Mouse (Mus musculus) cerebellum, adult 18-20 months (tissue): ENCODE data around the gene Wdr93.
A peak's percentile ranks its signal among the peaks of the same experiment; 100 is the strongest.

Source experiments
- DNase-seq, 2 experiments: peaks; one replicate each; pipeline ENCODE4 v3.0.0; 2021

Gene Wdr93

GRCm38 (mm10) chr7:79808561-79808960, 65.6 kb downstream of the Wdr93 start:
- DNase-seq, result no peak

DNA sequence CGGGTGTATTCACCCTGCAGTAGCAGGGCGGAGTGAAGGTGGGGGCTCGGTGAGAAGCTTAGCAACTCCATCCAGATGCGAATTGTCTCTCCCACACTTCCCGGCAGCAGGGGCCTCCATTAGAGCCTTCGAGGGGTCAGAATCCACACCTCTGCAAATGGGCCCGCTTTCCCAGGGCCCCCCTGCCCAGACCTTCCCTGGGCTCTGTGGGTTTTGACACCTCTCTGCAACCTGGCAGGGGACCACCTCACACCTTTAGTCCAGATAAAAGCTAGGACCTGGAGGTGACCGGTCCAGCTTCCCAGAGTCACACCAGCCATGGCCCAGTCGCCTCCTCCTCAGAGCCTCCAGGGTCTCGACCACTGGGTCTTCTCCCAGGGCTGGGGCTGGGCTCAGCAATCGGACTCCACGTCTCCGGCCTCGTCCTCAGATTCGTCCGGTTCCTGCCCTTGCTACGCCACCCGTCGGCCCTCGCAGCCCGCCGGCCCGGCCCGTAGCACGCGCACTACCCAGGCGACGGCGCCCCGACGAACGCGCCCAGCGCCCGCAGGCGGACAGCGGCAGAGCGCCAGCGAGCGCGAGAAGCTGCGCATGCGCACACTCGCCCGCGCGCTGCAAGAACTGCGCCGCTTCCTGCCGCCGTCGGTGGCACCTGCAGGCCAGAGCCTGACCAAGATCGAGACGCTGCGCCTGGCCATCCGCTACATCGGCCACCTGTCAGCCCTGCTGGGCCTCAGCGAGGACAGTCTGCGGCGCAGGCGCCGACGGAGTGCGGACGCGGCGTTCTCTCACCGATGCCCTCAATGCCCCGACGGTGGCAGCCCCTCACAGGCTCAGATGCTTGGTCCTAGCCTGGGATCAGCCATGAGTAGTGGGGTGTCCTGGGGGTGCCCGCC, 67.9 kb downstream of the Wdr93 start, which contains the start of gene Mesp2:
TSS of gene Mesp2 (plus strand) at position 117 of the 896 bp plus-strand sequence.
- peak; percentile 8 to 44 for DNase-seq

- no peak for DNase-seq
Measured at GRCm38 (mm10) chr7:79813409-79813808, 70.4 kb downstream of the Wdr93 start.

- DNase-seq, result no peak
Measured at GRCm38 (mm10) chr7:79818321-79818720, 75.4 kb downstream of the Wdr93 start.

DNA sequence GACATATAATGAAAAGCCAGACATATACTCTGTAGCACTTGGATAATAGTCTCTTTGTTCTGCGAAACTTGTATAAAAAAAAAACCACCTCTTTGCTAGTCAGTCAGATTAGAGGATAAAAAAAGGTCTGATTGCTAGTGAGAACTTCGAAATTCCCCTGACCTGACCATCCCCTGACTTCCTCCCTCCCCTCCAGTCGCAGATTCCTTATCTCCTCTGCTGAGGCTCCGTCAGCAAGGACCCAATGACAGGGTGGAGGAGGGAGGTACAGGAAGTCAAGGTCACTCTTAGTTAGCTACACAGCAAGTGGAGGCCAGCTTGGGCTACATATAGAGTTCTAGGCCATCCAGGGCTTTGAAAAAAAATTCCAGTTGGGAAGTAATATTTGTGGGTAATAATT, 76.6 kb downstream of the Wdr93 start:
- DNase-seq, result no peak

GRCm38 (mm10) chr7:79819996-79820395, 77.0 kb downstream of the Wdr93 start:
- no peak for DNase-seq

DNA sequence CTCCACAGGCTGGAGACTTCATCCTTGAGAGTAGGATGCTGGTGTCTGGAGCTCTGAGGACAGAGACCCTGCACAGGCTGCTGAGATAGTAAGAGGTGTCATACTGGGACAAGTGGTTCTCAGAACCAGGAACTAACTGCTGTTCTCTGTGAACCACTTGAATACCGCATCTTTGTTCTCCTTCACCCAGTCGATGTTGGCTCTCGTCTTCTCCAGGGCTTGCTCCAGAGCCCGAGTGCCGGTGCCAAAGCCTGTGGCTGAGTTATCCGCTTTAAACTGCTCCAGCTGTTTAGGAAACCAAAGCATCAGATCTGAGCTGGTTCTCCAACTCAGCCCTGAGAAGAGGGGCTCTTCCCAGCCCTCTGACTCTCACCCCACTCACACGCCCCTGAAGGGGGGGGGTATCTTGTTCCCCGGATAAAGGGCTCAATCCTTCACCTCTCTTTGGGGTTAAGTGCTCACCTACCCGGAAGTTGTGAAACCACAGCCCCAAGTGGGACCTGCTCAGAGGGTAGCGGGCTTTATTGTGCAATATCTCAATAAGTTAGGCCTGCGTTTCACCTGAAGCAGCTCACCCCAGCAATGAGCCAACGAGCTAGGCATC, 79.2 kb downstream of the Wdr93 start:
- DNase-seq, result no peak

- no peak for DNase-seq
Measured at GRCm38 (mm10) chr7:79828341-79828740, 85.4 kb downstream of the Wdr93 start.

DNA sequence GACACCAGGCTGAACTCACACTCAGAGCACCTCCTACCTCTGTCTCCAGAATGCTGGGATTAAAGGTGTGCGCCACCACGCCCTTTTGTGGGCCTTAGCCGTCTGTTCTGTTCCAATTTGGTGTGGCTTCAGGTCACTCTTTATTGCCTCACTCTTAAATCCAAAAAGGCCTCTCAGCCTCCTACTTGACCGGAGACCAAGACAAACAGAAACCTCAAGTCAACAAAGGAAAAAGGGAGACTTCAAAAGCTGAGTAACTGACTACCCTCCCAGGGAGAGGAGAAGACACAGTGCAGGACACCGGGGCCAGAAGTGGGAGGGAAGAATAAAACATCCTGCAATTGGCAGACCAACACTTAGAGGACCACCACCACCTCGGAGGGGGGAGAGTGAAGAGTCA, 88.2 kb downstream of the Wdr93 start:
- DNase-seq, result no peak

DNA sequence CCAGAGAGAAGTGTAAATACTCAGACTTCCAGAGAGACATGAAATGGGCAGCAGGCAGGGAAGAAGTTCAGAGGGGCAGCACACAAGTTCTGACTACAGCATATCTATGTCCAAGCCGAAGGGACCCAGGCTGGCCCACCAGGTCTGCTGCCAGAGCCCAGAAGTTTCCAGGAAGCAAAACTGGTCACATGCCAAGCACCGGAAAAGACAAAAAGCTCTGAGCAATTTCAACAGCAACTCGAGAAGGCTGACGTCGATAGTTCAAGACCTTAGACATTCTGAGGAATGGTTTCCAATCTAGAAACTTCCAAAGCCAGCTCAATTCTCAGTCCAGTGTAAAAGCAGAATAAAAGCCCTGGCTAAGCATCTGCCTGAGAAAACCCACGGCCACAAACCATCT, 88.6 kb downstream of the Wdr93 start:
- DNase-seq, result no peak

DNA sequence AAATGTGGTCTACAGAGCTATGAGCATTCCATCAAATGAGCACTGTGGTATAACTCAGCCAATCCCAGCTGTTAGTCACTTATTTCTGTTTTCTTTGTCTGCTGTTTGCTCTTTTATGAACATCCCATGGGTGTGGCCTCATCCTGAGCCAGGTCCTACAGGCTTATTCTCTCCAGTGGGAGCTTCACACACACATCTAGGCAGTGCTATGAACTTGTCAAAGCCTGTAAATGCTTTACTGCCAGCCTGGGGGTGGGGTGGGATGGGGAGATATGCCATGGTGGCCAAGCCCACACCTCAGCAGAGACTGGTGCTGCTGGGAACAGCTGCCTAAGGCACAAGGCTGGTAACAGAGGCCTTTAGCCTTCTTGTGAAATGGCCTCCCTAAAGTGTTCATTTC, 90.0 kb downstream of the Wdr93 start:
- DNase-seq, result no peak

DNA sequence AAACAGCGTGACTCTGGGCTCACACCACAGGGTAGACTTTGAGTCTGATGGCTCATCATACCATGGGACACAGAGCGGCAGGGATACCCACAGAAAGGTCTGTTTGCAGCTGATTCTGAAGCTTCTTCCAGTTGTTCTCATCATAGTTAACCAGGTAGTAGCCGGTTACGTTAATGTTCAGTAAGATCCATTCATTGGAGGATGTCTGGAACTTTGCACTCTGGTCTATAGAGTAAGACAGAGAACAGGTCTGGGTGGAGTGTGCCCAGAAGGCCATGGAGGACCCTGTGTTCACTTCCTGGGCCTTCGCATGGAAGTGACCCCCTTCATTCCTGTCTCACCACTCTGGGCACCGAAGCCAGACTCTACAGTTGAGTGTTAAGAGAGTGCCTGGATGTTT, 92.2 kb downstream of the Wdr93 start:
- DNase-seq, result no peak
